Mouse (Mus musculus) myocyte (in vitro differentiated cells): ENCODE data around the gene Pigk. TPM values are rescaled to one million over a fixed set of nuclear protein-coding genes. Genes with fewer than 3 reads are reported as not detected.

ENCODE experiments used
- H3K27me3 ChIP-seq: one replicate; pipeline ENCODE4 v1.6.1; 2011; ENCODE audit not compliant: control insufficient read depth, insufficient read depth, insufficient read length
- H3K36me3 ChIP-seq: one replicate; pipeline ENCODE4 v1.6.1; 2011; ENCODE audit not compliant: control insufficient read depth, insufficient read depth
- H3K4me2 ChIP-seq: one replicate; pipeline ENCODE4 v1.6.1; 2011; ENCODE audit warnings: low read depth, control low read depth
- H3K4me3 ChIP-seq: one replicate; pipeline ENCODE4 v1.5.1; 2011; ENCODE audit warnings: mild to moderate bottlenecking, control low read depth, moderate library complexity
- H3K79me2 ChIP-seq: one replicate; pipeline ENCODE4 v1.6.1; 2011; ENCODE audit not compliant: control insufficient read depth, insufficient read depth
- H3ac ChIP-seq: one replicate; pipeline ENCODE4 v1.6.1; 2011; ENCODE audit not compliant: control insufficient read depth, insufficient read length
- CEBPB ChIP-seq: IDR thresholded peaks from 2 replicates; pipeline ENCODE4 v1.6.1; 2011; ENCODE audit warnings: mild to moderate bottlenecking, moderate library complexity; ENCODE audit not compliant: poor library complexity, insufficient read depth, severe bottlenecking
- E2F4 ChIP-seq: IDR thresholded peaks from one replicate; pipeline ENCODE4 v1.6.1; 2011; ENCODE audit warnings: mild to moderate bottlenecking, control low read depth, moderate library complexity; ENCODE audit not compliant: insufficient read depth
- MAX ChIP-seq: IDR thresholded peaks from one replicate; pipeline ENCODE4 v1.6.1; 2011; ENCODE audit warnings: low read depth, mild to moderate bottlenecking, control low read depth
- MYOD1 ChIP-seq, 3 experiments: IDR thresholded peaks; one replicate each; pipeline ENCODE4 v1.6.1; 2011; ENCODE audit warnings: control low read depth in 2 of 3, low read depth in 2 of 3, mild to moderate bottlenecking in 2 of 3, moderate library complexity in 1 of 3; ENCODE audit not compliant: insufficient read length in 2 of 3, control insufficient read depth in 1 of 3
- MYOG ChIP-seq, 3 experiments: IDR thresholded peaks; one replicate each; pipeline ENCODE4 v1.6.1; 2011; ENCODE audit warnings: control low read depth in 2 of 3, low read depth in 2 of 3, mild to moderate bottlenecking in 2 of 3; ENCODE audit not compliant: insufficient read length in 2 of 3, control insufficient read depth in 1 of 3, insufficient read depth in 1 of 3
- POLR2A ChIP-seq: IDR thresholded peaks from one replicate; pipeline ENCODE4 v1.6.1; 2011; ENCODE audit warnings: low read depth, mild to moderate bottlenecking, control low read depth, moderate library complexity; ENCODE audit not compliant: insufficient read length
- POLR2AphosphoS2 ChIP-seq: IDR thresholded peaks from one replicate; pipeline ENCODE4 v1.6.1; 2011; ENCODE audit warnings: low read depth, control low read depth; ENCODE audit not compliant: insufficient read length
- REST ChIP-seq: IDR thresholded peaks from one replicate; pipeline ENCODE4 v1.6.1; 2011; ENCODE audit warnings: mild to moderate bottlenecking, control low read depth, moderate library complexity; ENCODE audit not compliant: insufficient read depth, insufficient read length
- SRF ChIP-seq: IDR thresholded peaks from one replicate; pipeline ENCODE4 v1.6.1; 2011; ENCODE audit warnings: low read depth; ENCODE audit not compliant: control insufficient read depth, insufficient read length
- TCF12 ChIP-seq: IDR thresholded peaks from one replicate; pipeline ENCODE4 v1.6.1; 2011; ENCODE audit warnings: mild to moderate bottlenecking, control low read depth; ENCODE audit not compliant: poor library complexity, insufficient read depth, severe bottlenecking
- TCF3 ChIP-seq: IDR thresholded peaks from one replicate; pipeline ENCODE4 v1.6.1; 2011; ENCODE audit warnings: low read depth, control low read depth; ENCODE audit not compliant: insufficient read length
- USF1 ChIP-seq: IDR thresholded peaks from one replicate; pipeline ENCODE4 v1.6.1; 2011; ENCODE audit warnings: low read depth, mild to moderate bottlenecking, control low read depth, moderate library complexity
- polyA plus RNA-seq: library from polyadenylated mRNA; unstranded; fragments of >200 nt; fragmentation: generic; extraction: Trizol; gene quantifications from one replicate; pipeline ENCODE4 v1.2.1, GENCODE M21; 2012; ENCODE audit warnings: missing spikeins

The Pigk gene
- polyA plus RNA-seq, 1 experiment: 20.7 TPM

- Histone ChIP-seq H3K4me2 (no peak overlapping the region), H3ac (no peak overlapping the region), H3K4me3 (no peak overlapping the region), H3K79me2 (no peaks in the 10 kb centered on the region), H3K27me3 (no peaks in the 10 kb centered on the region), H3K36me3 (no peaks in the 10 kb centered on the region)
- TF ChIP-seq USF1 (no peak), REST (no peak), MYOD1 (IDR thresholded peaks at IDR 0.05; ENCODE audit: control insufficient read depth in 1 of 3, insufficient read length in 2 of 3, low read depth in 2 of 3) (no peak), E2F4 (no peak), CEBPB (no peak), POLR2AphosphoS2 (no peak), POLR2A (no peak), MYOG (IDR thresholded peaks at IDR 0.05; ENCODE audit: control insufficient read depth in 1 of 3, insufficient read depth in 1 of 3, insufficient read length in 2 of 3, low read depth in 2 of 3) (no peak), TCF3 (no peak), SRF (no peak), TCF12 (no peak), MAX (no peak)
These were observed 242.9 kb downstream of the Pigk start for GRCm38 (mm10) chr3:152956771-152957170.

- Histone ChIP-seq H3K4me2 (no peak overlapping the region), H3K4me3 (no peak overlapping the region), H3ac (no peak overlapping the region), H3K36me3 (no peaks in the 10 kb centered on the region), H3K27me3 (no peaks in the 10 kb centered on the region), H3K79me2 (no peaks in the 10 kb centered on the region)
- TF ChIP-seq CEBPB (no peak), MYOG (IDR thresholded peaks at IDR 0.05; ENCODE audit: control insufficient read depth in 1 of 3, insufficient read depth in 1 of 3, insufficient read length in 2 of 3, low read depth in 2 of 3) (no peak), TCF12 (no peak), SRF (no peak), MAX (no peak), POLR2A (no peak), TCF3 (no peak), E2F4 (no peak), MYOD1 (IDR thresholded peaks at IDR 0.05; ENCODE audit: control insufficient read depth in 1 of 3, insufficient read length in 2 of 3, low read depth in 2 of 3) (no peak), REST (no peak), USF1 (no peak), POLR2AphosphoS2 (no peak)
These were observed 244.7 kb downstream of the Pigk start for GRCm38 (mm10) chr3:152958358-152959150.

- no peaks in the 10 kb centered on the region for H3K36me3 ChIP-seq
These were observed 248.0 kb downstream of the Pigk start for GRCm38 (mm10) chr3:152961855-152962376.

GRCm38 (mm10) chr3:152969774-152970347 is 256.0 kb downstream of the Pigk start:
- H3K79me2 ChIP-seq: no peaks in the 10 kb centered on the region
- no peak overlapping the region for H3K4me3 ChIP-seq
- no peak overlapping the region for H3ac ChIP-seq
- no peaks in the 10 kb centered on the region for H3K27me3 ChIP-seq
- TF ChIP-seq TCF12: no peak
- no peak for TF ChIP-seq MAX
- no peak for TF ChIP-seq E2F4
- no peak for TF ChIP-seq TCF3
- no peak for TF ChIP-seq REST
- no peak for TF ChIP-seq CEBPB
- TF ChIP-seq SRF: no peak
- no peak for TF ChIP-seq POLR2AphosphoS2
- TF ChIP-seq MYOG (IDR thresholded peaks at IDR 0.05; ENCODE audit: control insufficient read depth in 1 of 3, insufficient read depth in 1 of 3, insufficient read length in 2 of 3, low read depth in 2 of 3): no peak
- TF ChIP-seq MYOD1 (IDR thresholded peaks at IDR 0.05; ENCODE audit: control insufficient read depth in 1 of 3, insufficient read length in 2 of 3, low read depth in 2 of 3): no peak
- no peak for TF ChIP-seq POLR2A
- no peak for TF ChIP-seq USF1
- no peaks in the 10 kb centered on the region for H3K36me3 ChIP-seq
- H3K4me2 ChIP-seq: no peak overlapping the region

More at GRCm38 (mm10) chr3:152961855-152962376, 248.0 kb downstream of the Pigk start:
- no peak overlapping the region for H3K4me2 ChIP-seq
- no peak overlapping the region for H3ac ChIP-seq
- H3K27me3 ChIP-seq: no peaks in the 10 kb centered on the region
- H3K79me2 ChIP-seq: no peaks in the 10 kb centered on the region
- no peak overlapping the region for H3K4me3 ChIP-seq
- no peak for TF ChIP-seq POLR2AphosphoS2
- TF ChIP-seq USF1: no peak
- no peak for TF ChIP-seq CEBPB
- TF ChIP-seq TCF3: no peak
- no peak for TF ChIP-seq MYOD1 (IDR thresholded peaks at IDR 0.05; ENCODE audit: control insufficient read depth in 1 of 3, insufficient read length in 2 of 3, low read depth in 2 of 3)
- TF ChIP-seq MAX: no peak
- no peak for TF ChIP-seq SRF
- no peak for TF ChIP-seq TCF12
- TF ChIP-seq REST: no peak
- no peak for TF ChIP-seq E2F4
- TF ChIP-seq MYOG (IDR thresholded peaks at IDR 0.05; ENCODE audit: control insufficient read depth in 1 of 3, insufficient read depth in 1 of 3, insufficient read length in 2 of 3, low read depth in 2 of 3): no peak
- no peak for TF ChIP-seq POLR2A
